Mouse (Mus musculus) inflammation-experienced regulatory T-cells, adult 6 months (primary cell): Measurements from ENCODE around the gene Uba7. TPM values are rescaled to one million over a fixed set of nuclear protein-coding genes. Genes with fewer than 3 reads are reported as not detected.
A peak's percentile ranks its signal among the peaks of the same experiment; 100 is the strongest.

Source experiments
- ATAC-seq: one replicate; pipeline ENCODE4 v1.8.0; 2017
- polyA plus RNA-seq, 3 experiments: library from polyadenylated mRNA; unstranded; fragments of 100-300 nt; shearing (Covaris generic); gene quantifications; one replicate each; pipeline ENCODE4 v1.2.1; 2017

Uba7 gene
- 100 to 1,000 TPM; 120 to 204 (median 167) TPM for polyA plus RNA-seq

- ATAC-seq = peak; percentile 94
These were observed at the start of gene Uba7 for GRCm38 (mm10) chr9:107975399-107976386. TSS of gene Uba7 (plus strand) at chr9:107975505.

GRCm38 (mm10) chr9:107926920-107927420 lies 48.3 kb upstream of the Uba7 start:
- no peak for ATAC-seq

- ATAC-seq = no peak
These were observed 47.6 kb upstream of the Uba7 start for GRCm38 (mm10) chr9:107927749-107928148.

GRCm38 (mm10) chr9:107928169-107928568 lies 47.1 kb upstream of the Uba7 start, which contains the start of gene Actl11:
TSS of gene Actl11 (plus strand) at chr9:107928469.
- ATAC-seq = no peak

- no peak for ATAC-seq
These were observed 43.1 kb upstream of the Uba7 start for GRCm38 (mm10) chr9:107932221-107932620.

- no peak for ATAC-seq
These were observed 41.2 kb upstream of the Uba7 start for GRCm38 (mm10) chr9:107934146-107934545.

- ATAC-seq = no peak
These were observed 39.9 kb upstream of the Uba7 start, which contains the start of gene Camkv for GRCm38 (mm10) chr9:107935374-107935773. TSS of gene Camkv (plus strand) at chr9:107935674.

- ATAC-seq = no peak
These were observed 39.5 kb upstream of the Uba7 start for GRCm38 (mm10) chr9:107935790-107936214.

GRCm38 (mm10) chr9:107936215-107936822 lies 39.0 kb upstream of the Uba7 start:
- no peak for ATAC-seq

- no peak for ATAC-seq
These were observed 38.5 kb upstream of the Uba7 start for GRCm38 (mm10) chr9:107936831-107937230.

GRCm38 (mm10) chr9:107947241-107948194 lies 27.8 kb upstream of the Uba7 start:
- ATAC-seq = no peak

- ATAC-seq = no peak
These were observed 26.0 kb upstream of the Uba7 start for GRCm38 (mm10) chr9:107949184-107949921.

- no peak for ATAC-seq
These were observed 25.4 kb upstream of the Uba7 start, which contains the start of gene Traip for GRCm38 (mm10) chr9:107949922-107950235. TSS of gene Traip (plus strand) at chr9:107950136.

GRCm38 (mm10) chr9:107950460-107951355 lies 24.6 kb upstream of the Uba7 start:
- peak; percentile 99 for ATAC-seq

GRCm38 (mm10) chr9:107955613-107956289 lies 19.6 kb upstream of the Uba7 start:
- no peak for ATAC-seq

- no peak for ATAC-seq
These were observed 18.2 kb upstream of the Uba7 start for GRCm38 (mm10) chr9:107957141-107957540.

GRCm38 (mm10) chr9:107959896-107960295 lies 15.4 kb upstream of the Uba7 start:
- no peak for ATAC-seq

GRCm38 (mm10) chr9:107960928-107961327 lies 14.4 kb upstream of the Uba7 start:
- no peak for ATAC-seq

GRCm38 (mm10) chr9:107961351-107961762 lies 13.9 kb upstream of the Uba7 start:
- ATAC-seq = no peak

- no peak for ATAC-seq
These were observed 13.4 kb upstream of the Uba7 start for GRCm38 (mm10) chr9:107961881-107962280.
